Mouse (Mus musculus) lung, postnatal 36 days (tissue): ENCODE measurements around the gene Triobp.

Source experiments
- DNase-seq: peaks from one replicate; pipeline ENCODE4 v3.0.0; 2022; ENCODE audit warnings: mixed read lengths

Gene Triobp

DNA sequence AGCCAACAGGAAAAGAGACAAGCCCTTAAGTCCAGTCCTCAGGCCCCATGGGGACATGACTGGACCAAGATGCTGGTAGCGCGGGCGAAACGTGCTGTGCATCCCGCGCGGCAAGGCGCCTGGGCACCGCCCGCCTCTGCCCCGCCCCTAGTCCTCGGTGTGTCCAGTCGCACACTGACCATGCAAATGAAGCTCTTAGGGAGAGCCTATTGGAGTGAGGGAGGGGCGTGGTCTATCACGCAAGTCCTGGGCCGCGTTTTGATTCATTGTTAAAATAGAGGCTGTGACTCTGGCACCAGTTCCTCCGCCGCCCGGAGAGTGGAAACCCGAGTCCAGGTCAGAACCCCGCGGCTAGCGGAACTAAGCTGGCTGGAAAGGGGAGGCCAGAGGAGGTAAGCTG, at the start of gene Triobp:
TSS of gene Triobp (plus strand) at position 68 of the 400 bp plus-strand sequence.
- DNase-seq, result peak; percentile 94

DNA sequence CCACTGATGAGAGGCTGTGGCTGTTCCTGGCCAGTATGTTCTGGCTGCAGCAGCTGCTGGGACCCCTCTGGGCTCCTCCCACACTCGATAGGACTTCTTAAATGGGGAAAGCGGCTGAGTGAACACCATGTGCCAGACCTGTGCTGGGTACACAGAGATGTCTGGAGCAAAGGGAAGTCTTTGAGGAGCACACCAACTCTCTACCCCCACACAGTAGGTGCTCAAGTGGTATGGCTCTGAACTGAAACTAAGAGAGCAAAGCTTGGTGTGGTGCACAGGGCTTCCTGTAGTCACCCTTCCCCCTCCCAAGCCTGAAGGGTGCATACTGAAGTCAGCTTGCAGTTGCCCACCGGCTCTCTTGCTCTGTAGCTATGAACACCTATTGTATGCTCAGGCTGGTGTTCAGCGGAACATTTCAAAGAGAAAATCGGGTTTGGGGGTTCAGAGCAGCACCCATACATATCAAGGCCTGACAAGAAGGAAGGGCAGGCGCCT, 49.0 kb upstream of the Triobp start:
- DNase-seq, result no peak

DNA sequence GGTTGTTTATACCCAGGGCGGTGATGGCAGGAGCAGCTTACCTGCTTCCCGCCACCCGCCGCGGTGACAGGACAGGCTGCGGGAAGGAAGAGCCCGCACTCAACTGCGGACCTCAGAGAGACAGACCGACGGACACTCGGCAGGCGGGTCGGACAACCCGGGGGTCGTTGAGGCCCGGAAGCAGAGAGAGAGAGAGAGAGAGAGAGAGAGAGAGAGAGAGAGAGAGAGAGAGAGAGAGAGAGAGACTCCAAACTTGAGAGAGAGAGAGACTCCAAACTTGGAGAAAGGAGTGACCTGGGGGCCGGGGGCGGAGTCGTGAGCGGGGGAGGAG, 48.1 kb upstream of the Triobp start, which contains the start of gene Gm49510:
TSS of gene Gm49510 (plus strand) at position 259 of the 331 bp plus-strand sequence.
- DNase-seq, result no peak

DNA sequence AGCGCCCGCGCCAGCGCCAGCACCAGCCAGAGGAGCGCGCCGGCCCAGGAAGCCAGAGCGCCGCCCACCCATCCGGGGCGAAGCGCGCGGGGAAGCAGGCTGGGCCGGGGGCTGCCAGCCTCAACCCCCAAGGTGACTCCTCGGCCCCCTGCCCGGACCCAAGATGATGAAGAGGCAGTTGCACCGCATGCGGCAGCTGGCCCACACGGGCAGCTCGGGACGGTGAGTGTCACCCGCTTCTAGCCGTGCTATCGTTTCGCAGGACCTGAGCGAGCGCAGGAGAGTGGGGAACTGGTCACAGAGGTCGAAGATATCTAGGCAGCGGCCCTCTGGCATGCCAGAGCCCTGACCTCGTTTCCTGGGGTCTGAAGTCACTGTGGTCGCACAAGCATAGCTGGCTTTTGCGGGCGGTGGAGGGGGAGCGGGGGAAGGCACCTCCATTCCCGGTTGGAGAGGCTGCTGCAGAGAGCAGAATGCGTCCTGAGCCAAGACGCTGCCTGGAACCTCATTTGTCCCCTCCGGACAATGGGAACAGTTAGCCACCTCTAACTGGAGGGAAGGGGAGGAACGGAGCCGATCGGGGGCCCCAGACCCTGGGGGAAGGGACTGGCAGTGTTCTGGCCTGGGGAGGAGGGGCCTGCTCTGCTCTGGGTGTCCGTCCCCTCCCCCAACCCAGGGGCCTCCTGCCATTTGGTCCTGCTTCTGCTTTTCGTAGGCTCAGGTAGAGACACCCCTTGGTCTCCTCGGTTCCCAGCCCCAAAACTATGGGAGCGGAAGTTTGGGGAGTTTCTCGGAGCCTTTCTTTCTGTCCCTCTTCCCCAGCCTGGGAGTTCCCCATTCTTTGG, 47.6 kb upstream of the Triobp start, which contains the start of gene Sh3bp1:
TSS of gene Sh3bp1 (plus strand) at position 29 of the 845 bp plus-strand sequence.
- DNase-seq, result peak; percentile 76

DNA sequence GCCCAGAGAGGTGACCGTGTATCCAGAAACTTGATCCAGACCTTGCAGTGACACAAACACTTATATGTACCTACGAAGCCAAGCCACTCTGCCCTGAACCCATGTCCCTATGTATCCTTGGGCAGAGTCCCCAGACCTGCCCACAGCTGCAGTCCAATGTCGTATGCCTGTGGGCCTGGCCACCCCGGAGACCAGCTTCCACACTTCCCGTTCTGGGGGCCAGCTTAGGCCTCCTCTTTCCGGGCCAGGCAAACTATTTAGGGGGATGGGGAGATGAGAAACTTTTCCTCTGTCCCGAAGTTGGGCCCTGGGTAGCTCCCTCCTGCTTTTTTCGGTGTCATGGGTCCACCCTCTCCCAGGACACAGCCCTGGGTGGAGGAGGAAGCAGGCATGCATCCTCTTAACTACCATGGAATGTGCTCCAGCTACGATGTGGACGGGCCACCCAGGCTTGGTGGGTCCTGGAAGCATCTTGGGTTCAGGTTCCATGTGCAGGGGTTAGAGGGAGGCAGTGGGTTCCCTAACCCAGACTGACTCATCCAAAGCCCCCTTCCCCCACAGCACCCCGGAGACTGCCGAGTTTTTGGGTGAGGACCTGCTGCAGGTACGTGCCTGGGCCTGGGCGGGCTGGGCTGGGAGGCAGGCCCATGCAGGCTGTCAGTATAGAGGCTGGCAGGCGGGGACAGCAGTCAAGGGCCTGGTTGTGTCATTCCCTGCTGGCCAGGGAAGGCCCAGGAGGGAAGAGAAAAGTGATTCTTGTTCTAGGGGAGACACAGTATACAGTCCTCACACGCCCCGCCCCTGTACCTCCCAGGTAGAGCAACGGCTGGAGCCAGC, 46.7 kb upstream of the Triobp start:
- DNase-seq, result no peak

DNA sequence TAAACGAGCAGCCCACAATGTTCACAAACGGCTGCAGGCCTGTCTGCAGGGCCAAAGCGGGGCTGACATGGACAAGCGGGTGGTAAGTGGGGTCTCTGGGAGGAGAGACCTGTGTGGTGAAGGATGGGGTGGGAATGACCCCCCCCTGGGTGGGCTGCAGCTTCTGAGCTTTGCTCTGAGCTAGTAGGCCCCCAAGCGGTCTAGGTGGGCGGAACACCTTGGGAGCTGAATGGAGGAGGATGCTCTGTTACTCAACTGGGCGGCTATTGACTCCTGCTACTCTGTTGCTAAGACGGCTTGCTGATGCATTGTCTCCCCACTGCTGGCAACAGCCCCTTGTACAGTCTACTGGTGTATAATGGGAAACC, 46.1 kb upstream of the Triobp start:
- no peak for DNase-seq

DNA sequence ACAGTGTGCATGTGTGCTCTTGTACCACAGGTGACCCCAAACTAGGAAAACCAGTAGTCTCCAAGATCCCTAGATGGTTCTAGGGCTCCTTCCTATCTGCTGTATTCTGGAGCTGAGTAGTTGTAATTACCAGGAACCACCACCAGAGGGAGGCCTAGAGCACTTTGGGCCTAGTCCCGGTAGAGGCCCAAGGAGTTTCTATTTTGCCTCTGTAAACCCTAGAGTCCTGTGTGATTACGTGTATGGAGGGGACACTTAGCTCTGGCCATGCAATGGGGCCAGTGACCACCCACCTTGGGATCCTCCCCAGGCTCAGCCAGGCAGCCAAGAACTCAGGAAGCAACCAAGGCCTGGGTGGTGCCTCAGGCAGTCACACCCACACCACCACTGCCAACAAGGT, 44.3 kb upstream of the Triobp start:
- DNase-seq, result peak; percentile 91

DNA sequence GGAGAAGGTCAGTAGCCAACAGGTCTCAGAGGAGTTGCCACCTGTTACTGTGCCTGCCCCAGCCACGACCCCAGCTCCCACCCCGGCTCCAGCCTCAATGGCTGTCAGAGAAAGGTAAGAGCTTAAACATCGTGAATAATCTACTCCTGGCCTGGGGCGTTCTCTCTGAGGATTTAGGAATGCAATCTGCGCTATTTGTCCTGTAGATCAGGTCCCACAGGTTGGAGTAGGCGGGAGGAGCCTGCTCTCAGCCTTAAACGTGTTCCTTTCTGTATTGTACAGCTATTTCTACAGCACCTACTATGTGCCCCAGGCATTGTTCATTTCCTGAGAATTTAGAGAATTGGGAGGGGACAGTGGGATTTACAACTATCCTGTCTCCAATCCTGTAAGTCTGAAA, 39.1 kb upstream of the Triobp start:
- no peak for DNase-seq

DNA sequence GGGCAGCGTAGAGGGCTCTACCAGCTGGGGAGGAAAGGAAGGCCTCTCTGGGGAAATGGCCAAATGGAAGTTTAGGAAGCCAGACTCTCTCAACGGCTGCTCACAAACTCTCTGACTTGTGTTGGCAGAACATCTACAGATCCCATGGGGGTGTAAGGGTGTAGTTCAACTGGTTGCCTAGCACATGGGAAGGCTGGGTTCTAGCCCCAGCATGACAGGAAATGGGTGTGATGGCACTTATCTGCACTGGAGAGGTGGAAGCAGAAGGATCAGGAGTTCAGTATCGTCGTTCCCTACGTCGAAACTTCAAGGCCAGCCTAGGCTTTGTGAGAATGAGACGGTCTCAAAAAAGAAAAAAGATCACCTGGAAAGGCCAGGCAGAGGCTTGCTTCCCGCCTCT, 38.5 kb upstream of the Triobp start:
- DNase-seq, result no peak

DNA sequence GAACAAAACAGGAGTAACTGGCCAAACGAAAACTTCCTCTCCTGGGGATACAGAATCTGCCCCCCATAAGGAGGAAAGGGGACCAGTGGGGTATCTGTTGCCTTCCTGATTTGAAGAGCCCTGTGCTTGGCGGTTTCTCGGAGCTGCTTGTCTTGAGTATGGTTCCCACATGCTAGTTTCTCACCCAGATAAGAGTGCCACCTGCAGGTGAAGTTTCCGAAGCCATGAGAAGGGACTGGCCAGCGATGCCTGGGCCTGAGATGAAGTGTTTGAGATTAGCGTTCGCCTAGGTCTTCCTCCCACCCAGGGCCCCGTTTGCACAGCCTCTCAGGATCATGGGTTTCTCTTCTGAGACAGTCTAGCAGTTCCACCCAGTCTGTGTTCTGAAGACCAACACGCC, 35.5 kb upstream of the Triobp start:
- peak; percentile 65 for DNase-seq

DNA sequence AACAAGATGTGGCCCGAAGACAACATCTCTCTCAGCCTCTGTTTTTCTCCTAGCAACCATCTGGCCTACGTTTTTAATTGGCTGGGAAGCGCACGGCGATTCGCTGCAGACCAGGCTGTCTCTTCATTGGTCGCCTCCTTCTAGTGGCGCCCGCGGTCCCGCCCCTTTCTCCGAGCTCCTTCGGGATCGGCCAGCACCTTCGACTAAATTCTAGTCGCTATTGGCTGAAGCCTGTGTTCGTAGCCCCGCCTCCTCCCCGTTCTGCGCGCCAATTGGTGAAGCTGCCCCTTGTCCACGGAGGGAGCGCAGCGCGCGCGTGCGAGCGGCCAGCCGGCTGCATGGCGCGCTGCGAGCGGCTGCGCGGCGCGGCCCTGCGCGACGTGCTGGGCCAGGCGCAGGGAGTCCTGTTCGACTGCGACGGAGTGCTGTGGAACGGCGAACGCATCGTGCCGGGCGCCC, 33.9 kb upstream of the Triobp start, which contains the start of gene Pdxp:
TSS of gene Pdxp (plus strand) at position 288 of the 459 bp plus-strand sequence.
- peak; percentile 95 for DNase-seq

DNA sequence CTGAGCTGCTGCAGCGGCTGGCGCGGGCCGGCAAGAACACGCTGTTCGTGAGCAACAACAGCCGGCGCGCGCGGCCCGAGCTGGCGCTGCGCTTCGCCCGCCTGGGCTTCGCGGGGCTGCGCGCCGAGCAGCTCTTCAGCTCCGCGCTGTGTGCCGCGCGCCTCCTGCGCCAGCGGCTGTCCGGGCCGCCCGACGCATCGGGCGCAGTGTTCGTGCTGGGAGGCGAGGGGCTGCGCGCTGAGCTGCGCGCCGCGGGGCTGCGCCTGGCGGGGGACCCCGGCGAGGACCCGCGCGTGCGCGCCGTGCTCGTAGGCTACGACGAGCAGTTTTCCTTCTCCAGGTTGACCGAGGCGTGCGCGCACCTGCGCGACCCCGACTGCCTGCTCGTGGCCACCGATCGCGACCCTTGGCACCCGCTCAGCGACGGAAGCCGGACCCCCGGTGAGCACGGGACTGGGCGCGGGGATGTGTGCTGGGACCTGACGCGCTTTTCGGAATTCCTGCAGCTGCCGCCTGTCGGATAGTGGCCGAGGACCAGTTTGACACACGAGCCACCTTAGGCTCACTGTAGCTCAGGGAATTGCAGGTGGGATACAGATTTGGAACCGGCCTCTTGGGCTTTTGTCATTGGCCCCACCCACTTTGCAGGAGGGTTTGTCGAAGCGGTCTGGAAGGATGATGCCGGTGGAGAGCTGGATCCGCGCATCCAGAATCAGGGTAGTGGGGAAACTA, 33.3 kb upstream of the Triobp start:
- DNase-seq, result no peak

DNA sequence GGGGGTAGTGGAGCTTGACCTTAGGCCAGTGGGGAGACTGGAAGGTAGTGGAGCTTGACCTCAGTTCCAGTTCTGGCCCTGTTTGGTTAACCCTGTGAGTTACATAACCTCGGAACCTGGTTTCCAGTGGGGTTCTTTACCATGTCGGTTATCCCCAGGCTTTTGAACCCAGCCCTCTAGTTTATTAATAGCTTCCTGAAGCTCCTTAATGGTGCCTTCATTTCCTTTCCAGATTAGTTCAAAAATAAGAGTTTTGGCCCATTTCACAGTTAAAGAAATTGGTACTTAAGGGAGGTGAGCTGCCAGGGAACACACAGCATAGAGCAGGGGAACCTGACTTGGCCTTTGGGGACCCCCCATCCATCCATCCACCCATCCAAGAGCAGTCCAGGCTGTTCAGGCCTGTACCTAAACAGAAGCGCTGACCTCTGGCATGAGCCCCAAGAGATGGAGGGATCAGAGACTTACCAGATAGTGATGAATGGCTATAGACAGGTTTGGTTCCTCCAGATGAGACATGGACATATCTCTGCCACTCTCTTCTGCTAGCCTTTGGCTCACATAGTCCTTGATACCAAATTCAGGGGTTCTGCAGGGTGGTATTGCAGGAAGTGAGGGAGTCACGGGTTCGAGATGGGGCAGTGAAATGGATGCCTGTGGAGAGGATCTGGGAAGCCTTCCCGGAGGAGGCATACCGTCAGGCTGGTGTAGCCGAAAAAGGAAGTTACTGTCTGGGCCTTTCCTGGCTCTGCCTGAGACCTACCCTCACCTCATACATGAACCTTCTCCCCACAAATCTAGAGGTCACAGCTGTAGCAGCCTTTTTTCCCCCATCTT, 32.5 kb upstream of the Triobp start:
- DNase-seq, result no peak

DNA sequence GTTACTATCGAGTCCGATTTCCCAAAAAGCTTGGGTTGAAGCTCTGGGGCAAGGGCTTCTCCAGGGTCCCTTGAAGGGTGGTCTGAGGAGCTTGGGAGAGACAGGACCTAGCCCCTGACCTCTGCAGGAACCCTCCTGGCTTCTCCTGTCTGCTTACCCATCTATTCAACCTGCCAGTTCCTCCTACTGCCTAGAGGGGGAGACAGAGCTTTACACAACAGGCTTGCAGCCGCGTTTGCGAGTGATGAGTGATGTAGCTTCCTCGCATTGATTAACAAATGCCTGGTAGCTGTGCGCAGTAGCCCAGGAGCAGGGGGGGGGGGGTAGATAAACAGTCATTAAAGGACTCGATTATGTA, 31.9 kb upstream of the Triobp start:
- peak; percentile 86 for DNase-seq

DNA sequence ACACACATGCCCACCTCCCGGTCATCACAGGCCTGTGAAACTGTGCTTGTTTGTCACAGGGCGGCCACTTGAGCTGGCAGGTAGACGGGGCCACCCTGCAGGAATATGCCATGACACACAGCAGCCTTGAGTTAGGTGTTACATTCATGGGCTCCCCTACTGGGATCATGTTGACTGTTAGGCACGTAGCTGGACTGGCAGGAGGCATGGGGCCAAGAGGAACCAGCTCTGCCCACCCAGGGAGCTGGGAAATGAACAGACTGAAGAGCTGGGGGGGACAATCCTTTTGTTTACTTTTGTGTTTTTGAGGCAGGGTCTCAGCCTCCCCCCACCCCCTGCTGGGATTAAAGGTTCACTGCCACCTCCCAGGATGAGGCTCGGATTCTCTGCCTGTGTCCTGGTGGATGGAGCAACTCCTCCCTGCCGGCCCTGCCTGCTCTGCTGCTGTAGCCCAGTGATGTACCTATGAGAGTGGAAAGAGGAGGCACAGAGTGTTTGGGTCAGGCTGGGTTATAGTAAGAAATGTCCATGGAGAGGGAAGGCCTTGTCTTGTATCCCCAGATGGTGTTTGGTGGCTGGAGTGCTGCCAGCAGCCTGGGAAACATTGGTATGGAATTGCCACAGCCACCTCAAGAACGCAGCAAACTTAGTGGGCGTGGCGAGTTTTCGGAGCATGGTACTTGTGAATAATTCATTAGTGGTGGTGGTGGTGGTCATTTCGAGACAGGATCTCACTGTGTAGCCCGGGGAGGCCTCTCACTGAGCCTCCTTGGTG, 31.3 kb upstream of the Triobp start:
- no peak for DNase-seq

DNA sequence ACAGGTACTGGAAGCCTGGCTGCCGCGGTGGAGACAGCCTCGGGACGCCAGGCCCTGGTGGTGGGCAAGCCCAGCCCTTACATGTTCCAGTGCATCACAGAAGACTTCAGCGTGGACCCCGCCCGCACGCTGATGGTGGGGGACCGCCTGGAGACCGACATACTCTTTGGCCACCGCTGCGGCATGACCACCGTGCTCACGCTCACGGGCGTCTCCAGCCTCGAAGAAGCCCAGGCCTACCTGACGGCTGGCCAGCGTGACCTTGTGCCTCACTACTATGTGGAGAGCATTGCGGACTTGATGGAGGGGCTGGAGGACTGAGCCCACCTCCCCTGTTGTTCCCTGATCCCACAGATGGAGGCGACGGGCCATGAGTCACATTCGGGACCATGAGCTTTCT, 29.4 kb upstream of the Triobp start:
- DNase-seq, result no peak

DNA sequence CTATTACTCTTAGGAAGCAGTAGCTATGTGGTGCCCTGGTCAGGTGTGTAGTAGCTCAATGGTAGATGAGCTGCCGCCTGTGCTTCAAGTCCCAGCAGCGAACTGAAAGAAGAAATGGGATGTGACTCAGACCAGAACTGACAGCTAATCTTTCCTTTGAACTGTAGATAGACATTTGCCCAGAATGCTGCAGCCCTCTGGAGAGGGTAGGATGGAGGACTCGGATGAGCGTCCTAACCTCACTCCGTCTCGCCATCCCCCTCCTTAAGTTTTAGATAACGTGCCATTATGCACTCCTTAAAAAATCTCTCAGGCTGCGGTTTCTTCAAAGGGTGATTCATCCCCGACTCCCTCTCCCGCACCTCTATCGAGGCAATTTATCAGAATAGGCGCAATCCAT, 27.6 kb upstream of the Triobp start:
- DNase-seq, result no peak

DNA sequence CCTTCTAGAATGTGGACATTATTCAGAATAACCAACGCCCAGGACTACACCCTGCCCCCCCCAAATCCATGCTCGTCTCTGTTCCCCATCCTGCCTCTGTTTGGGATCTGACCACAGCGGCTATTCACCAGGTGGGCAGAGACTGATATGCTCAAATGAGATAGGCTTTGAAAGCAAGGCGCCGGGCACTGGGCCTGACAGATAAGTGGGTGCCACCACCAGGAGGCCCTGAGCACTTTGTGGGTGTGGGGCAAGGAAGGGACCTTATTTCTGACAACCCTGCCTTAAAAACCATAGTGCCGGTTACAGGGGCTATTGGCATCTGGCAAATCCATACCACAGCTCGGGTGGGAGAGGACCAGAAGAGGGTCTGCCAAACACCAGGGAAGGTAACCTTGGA, 24.8 kb upstream of the Triobp start:
- no peak for DNase-seq

DNA sequence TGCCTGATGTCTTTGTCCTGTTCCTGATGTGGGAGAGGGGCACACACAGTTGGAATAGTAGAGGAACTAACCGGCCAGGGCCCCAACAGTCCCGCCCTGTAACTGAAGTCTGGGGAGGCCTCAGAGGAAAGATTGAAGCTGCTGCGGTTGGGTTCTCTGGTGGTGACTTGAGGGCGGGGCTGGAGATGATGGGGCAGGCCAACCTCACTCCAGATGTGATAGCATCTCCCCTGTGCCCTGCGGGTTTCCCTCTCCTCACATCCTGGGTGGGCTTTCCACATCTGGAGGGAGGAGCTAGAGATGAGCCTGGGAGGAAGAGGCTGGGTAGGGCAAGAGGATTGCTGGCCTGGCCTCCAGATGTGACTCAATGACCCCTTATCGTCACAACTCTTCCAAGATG, 23.9 kb upstream of the Triobp start:
- DNase-seq, result peak; percentile 27

DNA sequence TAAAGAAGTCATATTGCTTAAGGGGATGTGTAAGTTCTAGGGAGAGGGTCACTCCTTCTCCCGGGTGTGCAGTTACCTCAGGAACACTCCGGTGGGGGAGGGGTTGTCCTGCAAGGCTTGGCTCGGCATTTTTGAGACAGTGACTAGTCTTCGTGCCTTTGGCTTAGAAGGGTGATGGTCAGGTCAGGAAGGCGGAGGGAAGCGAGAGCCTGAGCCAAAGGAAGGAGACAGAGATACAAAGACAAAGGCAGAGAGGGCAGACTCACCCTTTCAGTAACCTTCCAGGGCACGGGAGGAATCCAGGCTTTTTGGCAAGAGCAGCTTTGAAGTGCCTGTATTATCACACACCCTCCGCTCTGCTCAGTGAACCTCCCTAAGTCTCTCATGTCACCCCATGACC, 22.4 kb upstream of the Triobp start:
- DNase-seq, result no peak
